Mouse (Mus musculus) spleen, adult 18-20 months (tissue): Measurements from ENCODE around the gene Acat2.
"Not testable (repeated sequence)": the region's sequence is repeated elsewhere in the genome, so short reads cannot be mapped to it uniquely, and the experiment has no call there.

Source experiments
- DNase-seq, 2 experiments: peaks; one replicate each; pipeline ENCODE4 v3.0.0; 2022; ENCODE audit warnings: mixed read lengths in 2 of 2

Gene Acat2

GRCm38 (mm10) chr17:12960331-12960873 is at the start of gene Acat2:
Acat2 (minus strand) TSS chr17:12960747.
- DNase-seq: peak; percentile 89 to 95

GRCm38 (mm10) chr17:13009887-13010286 is 49.3 kb upstream of the Acat2 start:
- no peak for DNase-seq

GRCm38 (mm10) chr17:13008528-13008927 is 48.0 kb upstream of the Acat2 start:
- peak in 1 of 2 experiments; percentile 18 for DNase-seq

- DNase-seq: peak; percentile 98 to 100
Measured at GRCm38 (mm10) chr17:13007730-13008425, 47.3 kb upstream of the Acat2 start.

- DNase-seq: no peak
Measured at GRCm38 (mm10) chr17:13006984-13007383, 46.4 kb upstream of the Acat2 start.

GRCm38 (mm10) chr17:13006546-13006945 is 46.0 kb upstream of the Acat2 start, which contains the start of gene Sod2:
Sod2 (plus strand) TSS chr17:13006846.
- DNase-seq: not testable (repeated sequence)

- DNase-seq: not testable (repeated sequence)
Measured at GRCm38 (mm10) chr17:13004436-13004835, 43.9 kb upstream of the Acat2 start.

- not testable (repeated sequence) for DNase-seq
Measured at GRCm38 (mm10) chr17:13002243-13002642, 41.7 kb upstream of the Acat2 start.

GRCm38 (mm10) chr17:12999069-12999468 is 38.5 kb upstream of the Acat2 start:
- DNase-seq: no peak

- DNase-seq: no peak
Measured at GRCm38 (mm10) chr17:12997890-12998289, 37.3 kb upstream of the Acat2 start.

- DNase-seq: peak; percentile 23 to 62
Measured at GRCm38 (mm10) chr17:12996345-12996744, 35.8 kb upstream of the Acat2 start.

GRCm38 (mm10) chr17:12994069-12994468 is 33.5 kb upstream of the Acat2 start, which contains the start of gene Wtap:
Wtap (minus strand) TSS chr17:12994169.
- DNase-seq: no peak

- DNase-seq: peak; percentile 91 to 92
Measured at GRCm38 (mm10) chr17:12992470-12992991, 32.0 kb upstream of the Acat2 start.

GRCm38 (mm10) chr17:12991635-12992358 is 31.2 kb upstream of the Acat2 start:
- DNase-seq: peak; percentile 85 to 91

GRCm38 (mm10) chr17:12991194-12991634 is 30.7 kb upstream of the Acat2 start:
- DNase-seq: peak; percentile 35 to 51

GRCm38 (mm10) chr17:12990567-12991145 is 30.1 kb upstream of the Acat2 start:
- no peak for DNase-seq

- DNase-seq: peak in 1 of 2 experiments; percentile 19
Measured at GRCm38 (mm10) chr17:12988096-12988495, 27.5 kb upstream of the Acat2 start.

- no peak for DNase-seq
Measured at GRCm38 (mm10) chr17:12983988-12984387, 23.4 kb upstream of the Acat2 start.

GRCm38 (mm10) chr17:12978546-12978945 is 18.0 kb upstream of the Acat2 start:
- DNase-seq: no peak

- no peak for DNase-seq
Measured at GRCm38 (mm10) chr17:12973851-12974250, 13.3 kb upstream of the Acat2 start.

- DNase-seq: no peak
Measured at GRCm38 (mm10) chr17:12967173-12967572, 6.6 kb upstream of the Acat2 start.

- no peak for DNase-seq
Measured at GRCm38 (mm10) chr17:12963476-12963875, 2.9 kb upstream of the Acat2 start.

GRCm38 (mm10) chr17:12959377-12959776 is 1.2 kb downstream of the Acat2 start:
- DNase-seq: not testable (repeated sequence)
